Mouse (Mus musculus) bone marrow, adult 2 months (tissue): ENCODE measurements around the gene Sh3d19. TPM values are rescaled to one million over a fixed set of nuclear protein-coding genes. Genes with fewer than 3 reads are reported as not detected.

Experiments
- H3K27ac ChIP-seq: fragments of 200-500 bp; 2 replicates; pipeline ENCODE4 v1.5.1; 2012; ENCODE audit warnings: low read depth, mild to moderate bottlenecking, control low read depth, inconsistent platforms, low read length; ENCODE audit not compliant: control insufficient read depth, poor library complexity, insufficient read depth
- H3K4me1 ChIP-seq: fragments of 200-500 bp; 2 replicates; pipeline ENCODE4 v1.6.1; 2011; ENCODE audit warnings: low read length; ENCODE audit not compliant: control insufficient read depth, insufficient read depth
- H3K4me3 ChIP-seq: fragments of 200-500 bp; replicated peaks from 2 replicates; pipeline ENCODE3; 2011; ENCODE audit warnings: mild to moderate bottlenecking, low read depth, low read length, control low read depth; ENCODE audit not compliant: control insufficient read depth
- CTCF ChIP-seq: fragments of 200-500 bp; IDR thresholded peaks from 2 replicates; pipeline ENCODE4 v1.5.1; 2011; ENCODE audit warnings: low read length, control low read depth; ENCODE audit not compliant: control insufficient read depth, insufficient read depth
- POLR2A ChIP-seq: fragments of 200-500 bp; IDR thresholded peaks from 2 replicates; pipeline ENCODE4 v1.6.1; 2011; ENCODE audit warnings: low read depth, mild to moderate bottlenecking, control low read depth, low read length, borderline replicate concordance; ENCODE audit not compliant: control insufficient read depth
- WGBS: fragments of 180-500 bp; shearing (Covaris S2); methylation state at CpG from one replicate; pipeline ENCODE4 v1.1.7; 2018; 5-methylcytosine and 5-hydroxymethylcytosine counted together
- polyA plus RNA-seq: library from polyadenylated mRNA; stranded (reverse); fragments of >200 nt; gene quantifications from 2 replicates; pipeline ENCODE4 v1.2.4, GENCODE M21; 2011; ENCODE audit warnings: low replicate concordance; ENCODE audit not compliant: missing spikeins, insufficient read depth, insufficient read length

The Sh3d19 gene
- polyA plus RNA-seq, 1 experiment, result 6.4 TPM

- Histone ChIP-seq H3K4me3 (no peak overlapping the region), H3K27ac (no peak overlapping the region), H3K4me1 (no peaks in the 10 kb centered on the region)
- no peak for TF ChIP-seq POLR2A
- TF ChIP-seq CTCF, result no peak
- WGBS, result 90% methylated on average over 6 of the region's 6 CpGs
These were observed 40.5 kb downstream of the Sh3d19 start for GRCm38 (mm10) chr3:86011373-86011772.

GRCm38 (mm10) chr3:86011833-86012232 lies 40.9 kb downstream of the Sh3d19 start:
- no peaks in the 10 kb centered on the region for H3K4me1 ChIP-seq
- H3K27ac ChIP-seq, result no peak overlapping the region
- H3K4me3 ChIP-seq, result no peak overlapping the region
- WGBS, result 74% methylated on average over 3 of the region's 3 CpGs
- no peak for TF ChIP-seq CTCF
- no peak for TF ChIP-seq POLR2A

GRCm38 (mm10) chr3:86013837-86014236 lies 42.9 kb downstream of the Sh3d19 start:
- no peak overlapping the region for H3K4me3 ChIP-seq
- H3K27ac ChIP-seq, result no peak overlapping the region
- no peaks in the 10 kb centered on the region for H3K4me1 ChIP-seq
- WGBS, result 88% methylated on average over 10 of the region's 10 CpGs
- no peak for TF ChIP-seq CTCF
- TF ChIP-seq POLR2A, result no peak

GRCm38 (mm10) chr3:86016965-86017364 lies 46.1 kb downstream of the Sh3d19 start:
- 81% methylated on average over 1 of the region's 1 CpGs for WGBS
- Histone ChIP-seq H3K4me3 (no peak overlapping the region), H3K4me1 (no peaks in the 10 kb centered on the region), H3K27ac (no peak overlapping the region)
- TF ChIP-seq POLR2A (no peak), CTCF (no peak)

- Histone ChIP-seq H3K27ac (no peak overlapping the region), H3K4me1 (no peaks in the 10 kb centered on the region), H3K4me3 (no peak overlapping the region)
- 68% methylated on average over 8 of the region's 8 CpGs for WGBS
- TF ChIP-seq POLR2A, result no peak
- TF ChIP-seq CTCF, result no peak
These were observed 46.6 kb downstream of the Sh3d19 start for GRCm38 (mm10) chr3:86017484-86017883.

- Histone ChIP-seq H3K27ac (no peak overlapping the region), H3K4me3 (no peak overlapping the region), H3K4me1 (no peaks in the 10 kb centered on the region; the same call in 1 of the 2 replicates)
- TF ChIP-seq POLR2A, result no peak
- TF ChIP-seq CTCF, result no peak
- WGBS, result 82% methylated on average over 16 of the region's 16 CpGs
These were observed 50.2 kb downstream of the Sh3d19 start for GRCm38 (mm10) chr3:86020921-86021650.

- no peak for TF ChIP-seq CTCF
- no peak for TF ChIP-seq POLR2A
- no peak overlapping the region for H3K4me3 ChIP-seq
- WGBS, result 82% methylated on average over 4 of the region's 4 CpGs
- no peak overlapping the region for H3K27ac ChIP-seq
- H3K4me1 ChIP-seq, result no peaks in the 10 kb centered on the region; the same call in 1 of the 2 replicates
These were observed 50.7 kb downstream of the Sh3d19 start for GRCm38 (mm10) chr3:86021651-86022050.

GRCm38 (mm10) chr3:86024065-86024795 lies 53.3 kb downstream of the Sh3d19 start:
- H3K4me3 ChIP-seq, result no peak overlapping the region
- no peaks in the 10 kb centered on the region; the same call in 1 of the 2 replicates for H3K4me1 ChIP-seq
- 84% methylated on average over 12 of the region's 12 CpGs for WGBS
- H3K27ac ChIP-seq, result no peak overlapping the region
- TF ChIP-seq CTCF (no peak), POLR2A (no peak)
